Mouse (Mus musculus): ENCODE data around the gene Slc26a8. TPM values are rescaled to one million over a fixed set of nuclear protein-coding genes. Genes with fewer than 3 reads are reported as not detected.

The Slc26a8 gene
- total and polyA plus RNA-seq, 3 experiments, result 0.58 to 1.6 TPM; not detected in 1

DNA sequence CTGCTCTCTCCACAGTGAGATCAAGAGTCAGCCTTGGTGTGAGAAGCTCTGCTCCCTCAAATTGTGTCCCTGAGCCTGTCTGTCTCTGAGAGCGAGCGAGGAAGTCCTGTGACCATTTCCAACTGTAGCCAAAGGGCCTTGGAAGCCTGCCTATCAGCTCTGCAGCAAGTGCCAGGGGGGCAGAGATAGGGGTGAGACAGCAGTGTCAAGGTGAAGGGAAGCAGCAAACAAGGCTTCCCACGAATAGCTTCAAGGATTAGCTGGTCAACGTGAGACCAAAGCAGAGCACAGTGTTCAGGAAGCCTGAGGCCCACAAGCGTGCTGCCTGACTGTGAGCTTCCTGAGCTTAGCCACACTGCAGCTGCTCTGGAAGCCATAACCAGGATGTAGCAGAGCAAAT, 98.6 kb downstream of the Slc26a8 start:
- Histone ChIP-seq H3K9me3 (replicated peaks; ENCODE audit: insufficient read depth, low read length) (no peaks in the 10 kb centered on the region), H3K4me1 (ENCODE audit: control insufficient read depth in 1 of 2, insufficient read depth in 2 of 2, low read length in 2 of 2) (peaks cover 30 to 34% of the 10 kb centered on the region in 2 experiments), H3K79me2 (ENCODE audit: control insufficient read depth, insufficient read depth, low read length, poor library complexity) (no peaks in the 10 kb centered on the region), H3K4me3 (ENCODE audit: control insufficient read depth in 1 of 2, insufficient read depth in 1 of 2, low read depth in 2 of 2, low read length in 2 of 2) (no peak overlapping the region), H3K9ac (ENCODE audit: control insufficient read depth, low read depth, low read length, poor library complexity, severe bottlenecking) (no peak overlapping the region), H3K27ac (ENCODE audit: control insufficient read depth, low read depth, low read length) (peak overlapping the region; percentile 56), H3K36me3 (ENCODE audit: control insufficient read depth in 1 of 2, insufficient read depth in 2 of 2, low read length in 2 of 2) (peaks cover 29 to 53% of the 10 kb centered on the region in 2 experiments), H3K27me3 (ENCODE audit: control insufficient read depth in 1 of 2, insufficient read depth in 2 of 2, low read length in 2 of 2) (no peaks in the 10 kb centered on the region)
- DNase-seq (ENCODE audit: low read depth, low spot score), result peak; percentile 86
- TF ChIP-seq ZKSCAN1 (IDR thresholded peaks at IDR 0.05; ENCODE audit: low read depth, low read length), result no peak
- TF ChIP-seq KAT2A (conservative IDR thresholded peaks at IDR 0.05; ENCODE audit: low read depth, low read length), result no peak
- TF ChIP-seq MAZ (IDR thresholded peaks at IDR 0.05; ENCODE audit: low read depth, low read length), result no peak
- TF ChIP-seq RAD21 (IDR thresholded peaks at IDR 0.05; ENCODE audit: low read depth, low read length), result no peak
- no peak for TF ChIP-seq E2F4 (IDR thresholded peaks at IDR 0.05; ENCODE audit: borderline replicate concordance, low read depth, low read length)
- TF ChIP-seq MAFK (IDR thresholded peaks at IDR 0.05; ENCODE audit: borderline replicate concordance, low read depth, low read length), result no peak
- TF ChIP-seq ELF1 (IDR thresholded peaks at IDR 0.05; ENCODE audit: low read depth, low read length), result no peak
- no peak for TF ChIP-seq ZMIZ1 (IDR thresholded peaks at IDR 0.05; ENCODE audit: low read depth, low read length)
- no peak for TF ChIP-seq ZNF384 (IDR thresholded peaks at IDR 0.05; ENCODE audit: low read depth, low read length)
- TF ChIP-seq POLR2A (IDR thresholded peaks at IDR 0.05; ENCODE audit: control insufficient read depth in 1 of 2, insufficient read depth in 1 of 2, low read depth in 1 of 2, low read length in 2 of 2, poor library complexity in 1 of 2), result no peak
- TF ChIP-seq SMC3 (IDR thresholded peaks at IDR 0.05; ENCODE audit: low read depth, low read length), result no peak; the same call in 1 of the 2 replicates
- no peak for TF ChIP-seq TBP (IDR thresholded peaks at IDR 0.05; ENCODE audit: low read depth, low read length)
- TF ChIP-seq RCOR1 (IDR thresholded peaks at IDR 0.05; ENCODE audit: low read depth, low read length), result peak; percentile 79; the same call in 1 of the 2 replicates
- no peak for TF ChIP-seq UBTF (IDR thresholded peaks at IDR 0.05; ENCODE audit: borderline replicate concordance, insufficient read depth, low read depth, low read length)
- TF ChIP-seq GABPA (IDR thresholded peaks at IDR 0.05; ENCODE audit: low read depth, low read length), result no peak
- TF ChIP-seq NRF1 (IDR thresholded peaks at IDR 0.05; ENCODE audit: insufficient read depth, low read depth, low read length, poor library complexity, severe bottlenecking), result no peak
- peak; percentile 96 for TF ChIP-seq TCF12 (IDR thresholded peaks at IDR 0.05; ENCODE audit: low read depth, low read length)
- 0 out of 2 replicates have a peak, but pooled peaks have one; percentile 32 for TF ChIP-seq MEF2A (IDR thresholded peaks at IDR 0.05; ENCODE audit: extremely low read depth, insufficient replicate concordance, low read depth, low read length, poor library complexity, severe bottlenecking)
- peak; percentile 73; the same call in 1 of the 2 replicates for TF ChIP-seq POLR2AphosphoS2 (IDR thresholded peaks at IDR 0.05; ENCODE audit: low read length)
- no peak for TF ChIP-seq MAX (IDR thresholded peaks at IDR 0.05; ENCODE audit: low read length)
- no peak for TF ChIP-seq ZC3H11A (IDR thresholded peaks at IDR 0.05; ENCODE audit: low read depth, low read length)
- no peak for TF ChIP-seq MYC (IDR thresholded peaks at IDR 0.05; ENCODE audit: low read depth, low read length)
- TF ChIP-seq USF1 (IDR thresholded peaks at IDR 0.05; ENCODE audit: low read depth, low read length), result peak; percentile 26; the same call in 1 of the 2 replicates
- TF ChIP-seq USF2 (IDR thresholded peaks at IDR 0.05; ENCODE audit: borderline replicate concordance in 1 of 2, insufficient read depth in 1 of 2, low read depth in 1 of 2, low read length in 2 of 2), result no peak
- peak; percentile 63 for TF ChIP-seq SIN3A (IDR thresholded peaks at IDR 0.05; ENCODE audit: low read length)
- TF ChIP-seq CHD1 (IDR thresholded peaks at IDR 0.05; ENCODE audit: low read depth, low read length), result no peak
- TF ChIP-seq POLR2AphosphoS5 (IDR thresholded peaks at IDR 0.05; ENCODE audit: borderline replicate concordance, low read depth, low read length), result no peak
- TF ChIP-seq TAL1 (IDR thresholded peaks at IDR 0.05; ENCODE audit: low read length), result peak; percentile 86
- peak; percentile 94 for TF ChIP-seq GATA1 (IDR thresholded peaks at IDR 0.05; ENCODE audit: low read depth, low read length)
- TF ChIP-seq NELFE (IDR thresholded peaks at IDR 0.05; ENCODE audit: low read depth, low read length), result no peak
- peak; percentile 78 for TF ChIP-seq MXI1 (IDR thresholded peaks at IDR 0.05; ENCODE audit: low read depth, low read length)
- no peak for TF ChIP-seq CHD2 (IDR thresholded peaks at IDR 0.05; ENCODE audit: low read length)
- no peak for TF ChIP-seq JUND (IDR thresholded peaks at IDR 0.05; ENCODE audit: low read depth, low read length)
- no peak for TF ChIP-seq CTCF (IDR thresholded peaks at IDR 0.05 in 2 of 3, conservative IDR thresholded peaks at IDR 0.05 in 1 of 3; ENCODE audit: control insufficient read depth in 1 of 3, insufficient read depth in 1 of 3, low read depth in 2 of 3, low read length in 3 of 3, poor library complexity in 1 of 3, severe bottlenecking in 1 of 3)
- TF ChIP-seq ETS1 (IDR thresholded peaks at IDR 0.05; ENCODE audit: low read depth, low read length), result peak; percentile 92
- TF ChIP-seq BHLHE40 (IDR thresholded peaks at IDR 0.05; ENCODE audit: borderline replicate concordance, low read depth, low read length), result peak; percentile 62
- peak; percentile 60 for TF ChIP-seq MYB (IDR thresholded peaks at IDR 0.05; ENCODE audit: low read depth, low read length)
- TF ChIP-seq EP300 (IDR thresholded peaks at IDR 0.05; ENCODE audit: low read depth in 1 of 2, low read length in 2 of 2), result peak; percentile 93 to 95

All from MEL (cell line).